Mouse (Mus musculus) right cerebral cortex, postnatal 25 days (tissue): ENCODE results near the gene Btbd6.
A peak's percentile ranks its signal among the peaks of the same experiment; 100 is the strongest.

ENCODE experiments used
- DNase-seq: peaks from one replicate; pipeline ENCODE4 v3.0.0; 2022

Gene Btbd6

GRCm38 (mm10) chr12:112976371-112977073, at the start of gene Btbd6:
Gene Btbd6, plus strand, starts transcription at chr12:112976482.
- peak; percentile 89 for DNase-seq

- no peak for DNase-seq
These were observed 49.0 kb upstream of the Btbd6 start for GRCm38 (mm10) chr12:112927265-112927664.

- peak; percentile 78 for DNase-seq
These were observed 47.7 kb upstream of the Btbd6 start for GRCm38 (mm10) chr12:112928401-112929241.

GRCm38 (mm10) chr12:112929562-112930352, 46.5 kb upstream of the Btbd6 start, which contains the start of gene Jag2:
Gene Jag2, minus strand, starts transcription at chr12:112929776.
- DNase-seq: peak; percentile 82

- no peak for DNase-seq
These were observed 43.6 kb upstream of the Btbd6 start for GRCm38 (mm10) chr12:112932647-112933046.

- peak; percentile 50 for DNase-seq
These were observed 38.4 kb upstream of the Btbd6 start for GRCm38 (mm10) chr12:112937906-112938305.

- DNase-seq: no peak
These were observed 37.9 kb upstream of the Btbd6 start for GRCm38 (mm10) chr12:112938366-112938765.

GRCm38 (mm10) chr12:112938873-112939565, 37.3 kb upstream of the Btbd6 start:
- DNase-seq: no peak

GRCm38 (mm10) chr12:112940238-112940637, 36.0 kb upstream of the Btbd6 start:
- DNase-seq: no peak

GRCm38 (mm10) chr12:112940710-112941109, 35.6 kb upstream of the Btbd6 start:
- DNase-seq: no peak

- no peak for DNase-seq
These were observed 35.0 kb upstream of the Btbd6 start for GRCm38 (mm10) chr12:112941156-112941775.

- DNase-seq: peak; percentile 79
These were observed 34.2 kb upstream of the Btbd6 start, which contains the start of gene Nudt14 for GRCm38 (mm10) chr12:112941776-112942713. Gene Nudt14, minus strand, starts transcription at chr12:112942124.

GRCm38 (mm10) chr12:112943669-112944068, 32.6 kb upstream of the Btbd6 start:
- DNase-seq: no peak

- DNase-seq: no peak
These were observed 29.0 kb upstream of the Btbd6 start for GRCm38 (mm10) chr12:112947307-112947706.

- DNase-seq: peak; percentile 94
These were observed 26.1 kb upstream of the Btbd6 start for GRCm38 (mm10) chr12:112950040-112950760.

- no peak for DNase-seq
These were observed 25.5 kb upstream of the Btbd6 start for GRCm38 (mm10) chr12:112950761-112951129.

- no peak for DNase-seq
These were observed 25.0 kb upstream of the Btbd6 start for GRCm38 (mm10) chr12:112951150-112951842.

- DNase-seq: no peak
These were observed 23.8 kb upstream of the Btbd6 start for GRCm38 (mm10) chr12:112952433-112952832.

- no peak for DNase-seq
These were observed 23.2 kb upstream of the Btbd6 start for GRCm38 (mm10) chr12:112952926-112953565.
